Mouse (Mus musculus) adrenal gland, postnatal 10 days (tissue): ENCODE results near the gene 4930583I09Rik. TPM values are rescaled to one million over a fixed set of nuclear protein-coding genes. Genes with fewer than 3 reads are reported as not detected.
A peak's percentile ranks its signal among the peaks of the same experiment; 100 is the strongest.

Experiments used
- DNase-seq: peaks from one replicate; pipeline ENCODE4 v3.0.0; 2021; ENCODE audit warnings: mixed read lengths
- long read RNA-seq, 2 experiments: library from polyadenylated mRNA; stranded (forward); transcript quantifications; one replicate each; pipeline ENCODE4 v2.0.0; 2021
- total RNA-seq, 2 experiments: library from RNA; stranded (reverse); gene quantifications; 2 replicates each; pipeline ENCODE4 v1.2.3; 2021

The 4930583I09Rik gene
- total RNA-seq: not detected
- long read RNA-seq, experiment 1: 0 reads
- long read RNA-seq, experiment 2: 0 reads

GRCm38 (mm10) chr17:64835928-64836327 is at the start of gene 4930583I09Rik:
Gene 4930583I09Rik, minus strand, starts transcription at chr17:64836071.
- peak; percentile 22 for DNase-seq

- DNase-seq: no peak
These were observed 40.2 kb upstream of the 4930583I09Rik start for GRCm38 (mm10) chr17:64876111-64876510.

GRCm38 (mm10) chr17:64873651-64874072 is 37.8 kb upstream of the 4930583I09Rik start:
- peak; percentile 44 for DNase-seq

- DNase-seq: no peak
These were observed 27.9 kb upstream of the 4930583I09Rik start for GRCm38 (mm10) chr17:64863817-64864216.

GRCm38 (mm10) chr17:64860963-64861362 is 25.1 kb upstream of the 4930583I09Rik start:
- DNase-seq: no peak

- no peak for DNase-seq
These were observed 23.0 kb upstream of the 4930583I09Rik start for GRCm38 (mm10) chr17:64858848-64859247.

- no peak for DNase-seq
These were observed 12.2 kb upstream of the 4930583I09Rik start for GRCm38 (mm10) chr17:64848031-64848430.

- DNase-seq: no peak
These were observed 10.8 kb upstream of the 4930583I09Rik start for GRCm38 (mm10) chr17:64846654-64847053.

GRCm38 (mm10) chr17:64836892-64837291 is 1.0 kb upstream of the 4930583I09Rik start:
- no peak for DNase-seq

GRCm38 (mm10) chr17:64836352-64836751 is 481 bp upstream of the 4930583I09Rik start:
- DNase-seq: no peak

GRCm38 (mm10) chr17:64833906-64834490 is 1.9 kb downstream of the 4930583I09Rik start:
- DNase-seq: no peak

- DNase-seq: no peak
These were observed 2.8 kb downstream of the 4930583I09Rik start for GRCm38 (mm10) chr17:64833071-64833470.

GRCm38 (mm10) chr17:64827482-64827881 is 8.4 kb downstream of the 4930583I09Rik start:
- no peak for DNase-seq

- DNase-seq: no peak
These were observed 9.0 kb downstream of the 4930583I09Rik start for GRCm38 (mm10) chr17:64826843-64827242.

- no peak for DNase-seq
These were observed 13.3 kb downstream of the 4930583I09Rik start for GRCm38 (mm10) chr17:64822561-64822960.

- no peak for DNase-seq
These were observed 14.9 kb downstream of the 4930583I09Rik start for GRCm38 (mm10) chr17:64820841-64821593.

GRCm38 (mm10) chr17:64816298-64816697 is 19.6 kb downstream of the 4930583I09Rik start:
- DNase-seq: no peak

GRCm38 (mm10) chr17:64815806-64816205 is 20.1 kb downstream of the 4930583I09Rik start:
- DNase-seq: no peak

- DNase-seq: no peak
These were observed 22.3 kb downstream of the 4930583I09Rik start for GRCm38 (mm10) chr17:64813568-64813967.

- no peak for DNase-seq
These were observed 29.8 kb downstream of the 4930583I09Rik start for GRCm38 (mm10) chr17:64806035-64806589.

- no peak for DNase-seq
These were observed 31.3 kb downstream of the 4930583I09Rik start for GRCm38 (mm10) chr17:64804375-64805124.

GRCm38 (mm10) chr17:64802956-64803275 is 33.0 kb downstream of the 4930583I09Rik start:
- DNase-seq: no peak
